8 mouse cellular contexts compared by ENCODE assay signal in genomic region chr7:29852831-29853218, GRCm38 (mm10). TPM values are rescaled to one million over a fixed set of nuclear protein-coding genes. Genes with fewer than 3 reads are reported as not detected.
DNase-seq lines count a peak whose midpoint lies in the region; ATAC-seq and TF ChIP-seq lines count a peak whose summit lies in the region.

No protein-coding gene starts in this region.

- no peaks in the 10 kb centered on the region for H3K9me3 ChIP-seq in forebrain, embryonic 13.5 days (replicated peaks)
- no peaks in the 10 kb centered on the region for H3K9me3 ChIP-seq in liver, embryonic 15.5 days (replicated peaks)

- peak; percentile 58 for DNase-seq in heart, adult 11 months
- no peak for DNase-seq in heart, postnatal 25 days (ENCODE audit: low spot score)
- DNase-seq in right cerebral cortex, adult 18-20 months, result no peak
- no peak for DNase-seq in layer of hippocampus, postnatal 36 days
- DNase-seq in cerebellum, postnatal 4 days (ENCODE audit: low spot score in 2 of 2), result no peak

- peaks cover 5% of the 10 kb centered on the region for H3K4me1 ChIP-seq in forebrain, embryonic 13.5 days
- H3K4me1 ChIP-seq in liver, embryonic 15.5 days (replicated peaks), result peaks cover 12% of the 10 kb centered on the region

- peak overlapping the region; percentile 68 for H3K4me2 ChIP-seq in forebrain, embryonic 13.5 days
- H3K4me2 ChIP-seq in liver, embryonic 15.5 days, result peak overlapping the region; percentile 88

- no peaks in the 10 kb centered on the region for H3K79me3 ChIP-seq in C2C12 (ENCODE audit: low read depth)

- no peaks in the 10 kb centered on the region for H3K36me3 ChIP-seq in C2C12 (ENCODE audit: control insufficient read depth, insufficient read depth)
- peaks cover 26% of the 10 kb centered on the region for H3K36me3 ChIP-seq in forebrain, embryonic 13.5 days (ENCODE audit: poor library complexity, severe bottlenecking)
- no peaks in the 10 kb centered on the region for H3K36me3 ChIP-seq in liver, embryonic 15.5 days (replicated peaks)

- intact Hi-C loops in heart, postnatal 25 days (cut with DNase I), result loop anchor here (2.0 kb wide), 1 partner anchor 32 kb away; no protein-coding TSS in a partner anchor

- H3K27ac ChIP-seq in forebrain, embryonic 13.5 days, result no peak overlapping the region
- no peak overlapping the region for H3K27ac ChIP-seq in liver, embryonic 15.5 days (replicated peaks)

- no peaks in the 10 kb centered on the region for H3K27me3 ChIP-seq in C2C12 (ENCODE audit: control insufficient read depth, insufficient read depth, insufficient read length)
- no peaks in the 10 kb centered on the region for H3K27me3 ChIP-seq in forebrain, embryonic 13.5 days
- no peaks in the 10 kb centered on the region for H3K27me3 ChIP-seq in liver, embryonic 15.5 days

- peak overlapping the region; percentile 34 for H3K4me3 ChIP-seq in C2C12 (ENCODE audit: insufficient read depth, poor library complexity, severe bottlenecking)
- H3K4me3 ChIP-seq in forebrain, embryonic 13.5 days, result peak overlapping the region; percentile 59
- peak overlapping the region; percentile 67 for H3K4me3 ChIP-seq in liver, embryonic 15.5 days (replicated peaks)

- H3ac ChIP-seq in C2C12 (ENCODE audit: control insufficient read depth, insufficient read length, low read depth), result peak overlapping the region; percentile 81

- 58% methylated on average over 9 of the region's 9 CpGs for WGBS in forebrain, embryonic 13.5 days
- WGBS in liver, embryonic 15.5 days (ENCODE audit: insufficient replicate concordance), result 44% methylated on average over 9 of the region's 9 CpGs

- TF ChIP-seq CTCF in C2C12 (IDR thresholded peaks at IDR 0.05; ENCODE audit: control insufficient read depth, insufficient read depth, insufficient read length), result no peak

- peak overlapping the region; percentile 74 for H3K9ac ChIP-seq in forebrain, embryonic 13.5 days
- H3K9ac ChIP-seq in liver, embryonic 15.5 days, result peak overlapping the region; percentile 43; the same call in 1 of the 2 replicates

- ATAC-seq in forebrain, embryonic 13.5 days, result no peak; the same call in 1 of the 2 replicates
- no peak for ATAC-seq in liver, embryonic 15.5 days (ENCODE audit: insufficient read depth)

- no peaks in the 10 kb centered on the region for H3K79me2 ChIP-seq in C2C12 (ENCODE audit: control insufficient read depth, insufficient read depth)

TF ChIP-seq in C2C12, 6 proteins besides CTCF, POLR2A, EP300 and RAD21:
- no peak for TF ChIP-seq CEBPB (IDR thresholded peaks at IDR 0.05; ENCODE audit: low read depth)

RNA-seq across cellular contexts. Expression of gene Zfp940, which starts 0.6 kb away (rescaled TPM):
- total RNA-seq in heart, postnatal 25 days (2021), result 1 to 10 TPM in 1 of 2 experiments, under 1 TPM in 1; 0.16 to 1.1 TPM
- polyA plus RNA-seq in C2C12 (2012; fragmentation: generic; extraction: Trizol), result 1.0 TPM
- polyA plus RNA-seq in forebrain, embryonic 13.5 days (2015; fragmentation: Nextera tagmentation; extraction: Ambion mirVana), result 11.7 and 13.7 TPM in 2 replicates
- 0.36 and 0.83 TPM in 2 replicates for polyA plus RNA-seq in liver, embryonic 15.5 days (2015; fragmentation: Nextera tagmentation; extraction: Ambion mirVana)
- total RNA-seq in layer of hippocampus, postnatal 36 days (2021), result 10 to 100 TPM; 18.3 to 25.5 TPM

RNA-seq across cellular contexts. Expression of gene Zfp420, which starts 7.0 kb away (rescaled TPM):
- total RNA-seq in heart, postnatal 25 days (2021), result 1 to 10 TPM; 3.0 to 3.5 TPM
- polyA plus RNA-seq in C2C12 (2012; fragmentation: generic; extraction: Trizol), result 0.78 TPM
- 13.8 and 14.3 TPM in 2 replicates for polyA plus RNA-seq in forebrain, embryonic 13.5 days (2015; fragmentation: Nextera tagmentation; extraction: Ambion mirVana)
- polyA plus RNA-seq in liver, embryonic 15.5 days (2015; fragmentation: Nextera tagmentation; extraction: Ambion mirVana), result 0.91 and 0.97 TPM in 2 replicates
- total RNA-seq in layer of hippocampus, postnatal 36 days (2021), result 10 to 100 TPM; 17.4 to 18.3 TPM

RNA-seq across cellular contexts. Expression of gene Zfp790, which starts 36.9 kb away (rescaled TPM):
- 10 to 100 TPM; 12.4 to 12.7 TPM for total RNA-seq in heart, postnatal 25 days (2021)
- polyA plus RNA-seq in C2C12 (2012; fragmentation: generic; extraction: Trizol), result 2.5 TPM
- 22.1 and 24.8 TPM in 2 replicates for polyA plus RNA-seq in forebrain, embryonic 13.5 days (2015; fragmentation: Nextera tagmentation; extraction: Ambion mirVana)
- 2.9 and 4.1 TPM in 2 replicates for polyA plus RNA-seq in liver, embryonic 15.5 days (2015; fragmentation: Nextera tagmentation; extraction: Ambion mirVana)
- 10 to 100 TPM; 21.5 to 24.0 TPM for total RNA-seq in layer of hippocampus, postnatal 36 days (2021)

RNA-seq across cellular contexts. Expression of gene Zfp27, which starts 53.5 kb away (rescaled TPM):
- total RNA-seq in heart, postnatal 25 days (2021), result 1 to 10 TPM; 7.0 to 8.7 TPM
- polyA plus RNA-seq in C2C12 (2012; fragmentation: generic; extraction: Trizol), result 3.0 TPM
- 13.7 and 15.5 TPM in 2 replicates for polyA plus RNA-seq in forebrain, embryonic 13.5 days (2015; fragmentation: Nextera tagmentation; extraction: Ambion mirVana)
- polyA plus RNA-seq in liver, embryonic 15.5 days (2015; fragmentation: Nextera tagmentation; extraction: Ambion mirVana), result 1.4 and 1.7 TPM in 2 replicates
- 10 to 100 TPM; 19.2 to 20.8 TPM for total RNA-seq in layer of hippocampus, postnatal 36 days (2021)

RNA-seq across cellular contexts. Expression of gene Zfp383, which starts 55.2 kb away (rescaled TPM):
- total RNA-seq in heart, postnatal 25 days (2021), result 1 to 10 TPM; 6.2 to 8.2 TPM
- polyA plus RNA-seq in C2C12 (2012; fragmentation: generic; extraction: Trizol), result 1.8 TPM
- polyA plus RNA-seq in forebrain, embryonic 13.5 days (2015; fragmentation: Nextera tagmentation; extraction: Ambion mirVana), result 7.2 and 7.5 TPM in 2 replicates
- polyA plus RNA-seq in liver, embryonic 15.5 days (2015; fragmentation: Nextera tagmentation; extraction: Ambion mirVana), result 0.35 and 0.39 TPM in 2 replicates
- 1 to 10 TPM; 9.1 to 9.8 TPM for total RNA-seq in layer of hippocampus, postnatal 36 days (2021)
